Mouse (Mus musculus): ENCODE measurements at regions not wholly inside any gene's neighbourhood (a gene's known extent, or its start where the extent isn't known, plus 50 kb on each side); places are given as distances from the start of the nearest gene placed in this dataset.

DNA sequence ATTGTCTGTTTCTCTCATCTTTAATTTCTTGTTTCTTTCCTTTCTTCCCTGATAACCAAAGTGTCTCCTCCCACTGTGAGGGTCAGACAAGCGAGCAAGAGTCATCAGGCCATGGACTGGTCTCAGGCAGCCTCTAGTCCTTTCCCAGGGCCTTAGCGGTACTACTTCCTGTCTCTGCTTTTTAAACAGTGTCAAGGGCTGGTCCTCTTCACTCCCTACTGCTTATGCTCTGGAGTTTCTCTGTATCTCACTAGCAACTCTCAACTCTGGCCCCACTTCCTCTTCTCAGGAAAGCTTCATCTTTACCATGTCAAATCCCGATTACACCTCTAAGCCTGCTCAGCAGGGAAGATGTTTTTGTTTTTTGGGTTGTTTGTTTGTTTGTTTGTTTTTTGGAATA lies 124.1 kb downstream of the Pten start:
- TF ChIP-seq CTCF (conservative IDR thresholded peaks at IDR 0.05; ENCODE audit: low read length) (no peak), POU5F1 (IDR thresholded peaks at IDR 0.05; ENCODE audit: borderline replicate concordance, low read length) (no peak), NANOG (IDR thresholded peaks at IDR 0.05; ENCODE audit: borderline replicate concordance, low read length) (no peak)

Measured in E14TG2a.4 (cell line).